Mouse (Mus musculus) liver, embryonic 13.5 days (tissue): Measurements from ENCODE around the gene Gabrr2. TPM values are rescaled to one million over a fixed set of nuclear protein-coding genes. Genes with fewer than 3 reads are reported as not detected.

Experiments used
- ATAC-seq: fragments of 200-750 bp; cut with Nextera tagmentation; 2 replicates; pipeline ENCODE4 v1.8.0; 2017; ENCODE audit warnings: low read depth, mild to moderate bottlenecking, moderate number of reproducible peaks, moderate library complexity
- DNase-seq: peaks from one replicate; pipeline ENCODE4 v3.0.0; 2022
- H3K27ac ChIP-seq: fragments of 300-500 bp; sonication (generic); 2 replicates; pipeline ENCODE4 v1.5.1; 2015; ENCODE audit warnings: moderate library complexity, mild to moderate bottlenecking, inconsistent platforms
- H3K27me3 ChIP-seq: fragments of 300-500 bp; sonication (generic); 2 replicates; pipeline ENCODE4 v1.6.1; 2015; ENCODE audit warnings: mild to moderate bottlenecking, inconsistent platforms
- H3K36me3 ChIP-seq: fragments of 300-500 bp; sonication (generic); 2 replicates; pipeline ENCODE4 v1.6.1; 2015; ENCODE audit warnings: mild to moderate bottlenecking, inconsistent platforms
- H3K4me1 ChIP-seq: fragments of 300-500 bp; sonication (generic); replicated peaks from 2 replicates; pipeline ENCODE4 v1.6.1; 2015; ENCODE audit warnings: inconsistent platforms
- H3K4me2 ChIP-seq: fragments of 300-500 bp; sonication (generic); 2 replicates; pipeline ENCODE4 v1.6.1; 2015; ENCODE audit warnings: inconsistent platforms, mild to moderate bottlenecking, moderate library complexity
- H3K4me3 ChIP-seq: fragments of 300-500 bp; sonication (generic); replicated peaks from 2 replicates; pipeline ENCODE4 v1.5.1; 2015; ENCODE audit warnings: mild to moderate bottlenecking, inconsistent platforms
- H3K9ac ChIP-seq: fragments of 300-500 bp; sonication (generic); 2 replicates; pipeline ENCODE4 v1.6.1; 2015; ENCODE audit warnings: mild to moderate bottlenecking, inconsistent platforms
- H3K9me3 ChIP-seq: fragments of 300-500 bp; sonication (generic); replicated peaks from 2 replicates; pipeline ENCODE4 v1.6.1; 2016; ENCODE audit warnings: inconsistent platforms
- WGBS: fragments of 180-500 bp; shearing (Covaris S2); methylation state at CpG from one replicate; pipeline ENCODE4 v1.1.7; 2015; ENCODE audit not compliant: insufficient replicate concordance; 5-methylcytosine and 5-hydroxymethylcytosine counted together
- polyA plus RNA-seq: library from polyadenylated mRNA; unstranded; fragments of >200 nt; fragmentation: Nextera tagmentation; extraction: Ambion mirVana; gene quantifications from 2 replicates; pipeline ENCODE4 v1.2.1, GENCODE M21; 2015

Gabrr2 gene
- polyA plus RNA-seq, 1 experiment from 2014 or later, result not detected

DNA sequence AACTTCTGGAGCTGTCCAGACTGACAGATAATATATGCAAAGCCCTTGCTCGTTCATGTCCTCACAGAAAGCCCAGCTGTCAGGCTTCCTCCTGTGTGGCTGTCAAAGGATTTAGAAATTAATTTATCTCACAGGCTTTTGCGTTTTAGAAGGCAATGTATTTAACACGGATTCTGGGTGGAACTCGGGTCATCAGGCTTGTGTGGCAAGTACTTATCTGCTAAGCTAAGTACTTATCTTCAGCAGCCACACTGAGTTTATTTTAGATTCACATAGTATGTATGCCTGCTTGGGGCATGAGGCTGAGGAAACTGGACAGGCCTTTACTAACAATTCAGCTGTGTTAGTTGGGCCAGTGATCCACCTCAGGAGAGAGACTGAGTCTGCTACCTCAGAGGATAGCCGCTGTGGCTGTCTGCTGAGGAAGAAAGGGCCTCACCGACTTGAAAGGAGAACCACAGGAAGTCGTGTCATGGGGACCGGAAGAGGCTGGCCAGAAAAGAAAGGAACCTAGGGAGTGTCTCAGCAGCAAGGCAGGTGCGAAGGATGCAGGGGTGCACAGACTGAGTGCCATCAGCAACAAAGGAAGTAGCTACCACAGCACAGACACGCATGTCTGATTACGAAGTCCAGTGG, 9.8 kb downstream of the Gabrr2 start:
- WGBS, result 14% methylated on average over 11 of the region's 11 CpGs
- peaks cover 17% of the 10 kb centered on the region for H3K4me1 ChIP-seq
- ATAC-seq, result peak; percentile 72
- no peak overlapping the region; the same call in 1 of the 2 replicates for H3K27ac ChIP-seq
- no peak overlapping the region for H3K9ac ChIP-seq
- DNase-seq, result peak; percentile 20
- H3K36me3 ChIP-seq, result no peaks in the 10 kb centered on the region
- H3K27me3 ChIP-seq, result no peaks in the 10 kb centered on the region
- no peaks in the 10 kb centered on the region for H3K9me3 ChIP-seq
- H3K4me2 ChIP-seq, result peak overlapping the region; percentile 38
- no peak overlapping the region for H3K4me3 ChIP-seq

DNA sequence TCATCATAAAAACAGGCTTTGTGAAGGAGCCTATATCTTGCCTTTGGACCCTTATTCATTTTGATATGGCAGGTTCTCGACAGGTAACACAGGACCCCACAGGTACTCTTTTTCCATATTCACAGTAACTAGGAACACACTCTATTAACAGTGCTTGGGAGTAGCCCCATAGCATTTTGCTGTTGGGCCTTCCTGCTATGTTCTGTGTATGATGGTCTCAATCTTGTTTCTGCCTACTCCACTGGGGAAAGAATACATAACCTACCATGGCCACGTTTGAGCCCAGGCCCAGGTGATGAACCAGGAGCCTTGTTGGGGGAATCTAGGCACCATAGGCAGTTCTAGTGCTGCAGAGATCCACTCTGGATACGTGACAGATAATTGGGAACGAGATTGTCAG, 11.6 kb downstream of the Gabrr2 start:
- H3K27ac ChIP-seq, result no peak overlapping the region
- 64% methylated on average over 4 of the region's 4 CpGs for WGBS
- DNase-seq (no peak), ATAC-seq (no peak)
- no peak overlapping the region for H3K4me3 ChIP-seq
- no peak overlapping the region for H3K9ac ChIP-seq
- peaks cover 17% of the 10 kb centered on the region for H3K4me1 ChIP-seq
- H3K36me3 ChIP-seq, result no peaks in the 10 kb centered on the region
- H3K4me2 ChIP-seq, result no peak overlapping the region
- no peaks in the 10 kb centered on the region for H3K27me3 ChIP-seq
- no peaks in the 10 kb centered on the region for H3K9me3 ChIP-seq

DNA sequence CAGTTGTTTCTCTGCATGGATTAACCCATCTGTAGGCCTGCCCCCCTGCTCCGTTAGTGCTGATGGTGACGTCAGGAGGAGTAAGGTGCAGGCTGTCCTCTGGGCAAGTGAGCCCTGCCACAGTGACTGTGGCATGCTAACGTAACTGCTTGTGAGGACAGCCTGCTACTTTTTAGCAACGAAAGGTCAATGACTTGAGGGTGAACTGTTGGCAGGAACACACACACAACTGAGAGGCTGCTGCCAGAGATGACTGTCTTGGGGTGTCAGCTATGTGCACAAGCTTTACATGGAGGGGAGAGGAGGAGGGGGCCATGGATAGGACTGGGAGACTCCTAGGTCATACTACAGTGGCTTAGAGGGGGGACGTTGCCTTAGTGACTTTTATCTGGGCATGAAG, 12.1 kb downstream of the Gabrr2 start:
- Histone ChIP-seq H3K4me2 (no peak overlapping the region), H3K4me1 (peaks cover 17% of the 10 kb centered on the region), H3K36me3 (no peaks in the 10 kb centered on the region), H3K4me3 (no peak overlapping the region), H3K9ac (no peak overlapping the region), H3K27ac (no peak overlapping the region), H3K9me3 (no peaks in the 10 kb centered on the region), H3K27me3 (no peaks in the 10 kb centered on the region)
- ATAC-seq (no peak), DNase-seq (no peak)
- 62% methylated on average over 5 of the region's 5 CpGs for WGBS

DNA sequence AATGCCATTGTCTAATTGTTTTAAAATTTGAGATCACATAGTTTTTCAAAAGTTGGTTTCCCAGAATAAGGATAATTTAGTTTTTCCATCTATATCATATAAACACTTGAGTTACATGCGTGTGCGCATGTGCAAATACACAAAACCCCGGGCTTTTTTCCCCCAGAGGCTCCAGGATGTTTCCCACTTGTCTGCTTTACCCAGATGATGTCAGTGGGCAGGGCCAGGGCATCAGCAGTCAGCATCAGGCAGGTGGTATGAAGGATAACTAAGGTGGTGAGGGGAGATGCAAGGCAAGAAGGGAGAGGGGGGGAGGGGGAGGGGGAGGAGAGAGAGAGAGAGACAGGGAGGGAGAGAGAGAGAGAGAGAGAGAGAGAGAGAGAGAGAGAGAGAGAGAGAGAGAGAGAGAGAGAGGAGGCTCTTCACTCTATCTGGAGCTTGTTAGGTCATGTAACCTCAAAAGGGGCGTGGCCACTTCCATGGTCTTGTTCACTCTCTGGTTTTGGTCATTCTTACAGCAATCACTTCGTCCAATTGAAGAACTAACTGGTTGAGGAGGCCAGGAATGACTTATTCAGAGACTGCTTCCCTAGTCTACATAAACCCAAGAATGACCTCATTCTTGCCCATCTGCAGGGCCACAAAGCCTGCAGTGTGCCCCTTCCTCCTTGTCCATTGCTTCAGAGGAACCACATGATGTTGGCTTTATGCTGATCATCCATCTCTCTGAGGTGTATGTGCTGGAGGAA, 13.2 kb downstream of the Gabrr2 start:
- WGBS, result 59% methylated on average over 5 of the region's 5 CpGs

DNA sequence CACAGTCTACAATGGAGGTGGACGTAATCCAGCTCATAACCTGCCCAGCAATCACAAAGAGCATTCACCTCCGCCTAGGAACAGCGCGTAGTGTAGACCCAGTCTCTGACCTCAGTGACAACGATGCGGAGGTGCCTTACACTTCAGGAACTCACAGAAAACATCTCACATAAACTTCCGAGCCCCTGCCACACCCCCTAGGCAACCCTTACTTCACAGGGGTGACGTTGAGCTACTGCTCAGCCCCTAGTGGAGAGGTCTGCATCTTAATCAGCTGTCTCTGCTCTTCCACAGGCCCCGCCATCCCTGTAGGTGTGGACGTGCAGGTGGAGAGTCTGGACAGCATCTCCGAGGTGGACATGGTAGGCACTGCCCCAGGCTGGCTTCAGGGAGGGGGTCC, 14.4 kb downstream of the Gabrr2 start:
- Histone ChIP-seq H3K9me3 (no peaks in the 10 kb centered on the region), H3K36me3 (no peaks in the 10 kb centered on the region), H3K4me2 (no peak overlapping the region), H3K4me3 (no peak overlapping the region), H3K27me3 (no peaks in the 10 kb centered on the region), H3K4me1 (peaks cover 12% of the 10 kb centered on the region), H3K9ac (no peak overlapping the region), H3K27ac (no peak overlapping the region)
- ATAC-seq (no peak), DNase-seq (no peak)
- 64% methylated on average over 11 of the region's 11 CpGs for WGBS

More for the DNA sequence above, 13.2 kb downstream of the Gabrr2 start:
- DNase-seq (no peak), ATAC-seq (no peak)
- H3K4me3 ChIP-seq, result no peak overlapping the region
- H3K4me2 ChIP-seq, result no peak overlapping the region
- no peaks in the 10 kb centered on the region for H3K9me3 ChIP-seq
- H3K4me1 ChIP-seq, result peaks cover 17% of the 10 kb centered on the region
- no peak overlapping the region for H3K9ac ChIP-seq
- H3K36me3 ChIP-seq, result no peaks in the 10 kb centered on the region
- no peak overlapping the region for H3K27ac ChIP-seq
- no peaks in the 10 kb centered on the region for H3K27me3 ChIP-seq

DNA sequence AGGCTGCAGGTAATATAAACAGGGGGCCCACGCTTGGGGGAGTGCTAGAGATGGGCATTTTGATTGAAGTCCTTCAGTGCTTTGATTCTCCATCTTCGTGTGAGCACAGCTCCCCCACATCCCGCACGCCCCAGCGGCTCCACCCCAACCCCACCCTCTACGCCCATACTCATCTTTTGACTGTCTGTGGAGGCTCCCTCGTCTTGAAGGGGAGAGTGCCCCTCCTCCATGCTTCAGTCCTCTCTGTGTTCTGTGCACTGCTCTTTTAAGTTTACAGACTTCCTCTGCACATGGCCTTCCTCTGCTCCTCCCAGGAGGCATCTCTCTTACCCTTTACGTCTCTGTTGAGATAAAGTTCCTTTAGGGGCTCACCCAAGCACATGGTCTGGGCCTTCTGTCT, 14.9 kb downstream of the Gabrr2 start:
- Histone ChIP-seq H3K4me1 (peaks cover 6% of the 10 kb centered on the region), H3K9me3 (no peaks in the 10 kb centered on the region), H3K36me3 (no peaks in the 10 kb centered on the region), H3K4me2 (no peak overlapping the region), H3K4me3 (no peak overlapping the region), H3K27ac (no peak overlapping the region), H3K27me3 (no peaks in the 10 kb centered on the region), H3K9ac (no peak overlapping the region)
- no peak for ATAC-seq
- DNase-seq, result no peak
- WGBS, result 47% methylated on average over 8 of the region's 8 CpGs

DNA sequence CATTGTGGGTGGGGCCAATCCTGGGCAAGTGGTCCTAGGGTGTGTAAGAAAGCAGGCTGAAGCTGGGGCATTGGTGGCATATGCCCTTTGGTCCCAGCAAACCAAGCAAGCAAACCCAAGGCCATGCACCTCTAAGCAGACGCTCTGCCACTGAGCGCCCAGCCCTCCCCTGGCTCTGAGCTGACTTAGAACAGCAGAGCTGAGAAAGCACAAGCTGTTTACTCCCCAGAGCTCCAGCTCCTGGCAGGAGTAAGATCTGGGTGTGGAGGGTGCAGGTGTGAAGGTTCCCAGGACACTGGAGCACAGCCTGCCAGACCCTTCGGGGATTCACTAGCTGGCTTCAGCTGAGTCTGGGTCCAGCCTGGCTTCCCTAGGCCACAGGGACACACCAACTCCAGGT, 15.7 kb downstream of the Gabrr2 start:
- DNase-seq (no peak), ATAC-seq (no peak)
- 67% methylated on average over 3 of the region's 3 CpGs for WGBS
- H3K4me3 ChIP-seq, result no peak overlapping the region
- H3K27ac ChIP-seq, result no peak overlapping the region
- no peaks in the 10 kb centered on the region for H3K4me1 ChIP-seq
- no peak overlapping the region for H3K9ac ChIP-seq
- no peaks in the 10 kb centered on the region for H3K9me3 ChIP-seq
- no peaks in the 10 kb centered on the region for H3K36me3 ChIP-seq
- H3K27me3 ChIP-seq, result no peaks in the 10 kb centered on the region
- H3K4me2 ChIP-seq, result no peak overlapping the region

DNA sequence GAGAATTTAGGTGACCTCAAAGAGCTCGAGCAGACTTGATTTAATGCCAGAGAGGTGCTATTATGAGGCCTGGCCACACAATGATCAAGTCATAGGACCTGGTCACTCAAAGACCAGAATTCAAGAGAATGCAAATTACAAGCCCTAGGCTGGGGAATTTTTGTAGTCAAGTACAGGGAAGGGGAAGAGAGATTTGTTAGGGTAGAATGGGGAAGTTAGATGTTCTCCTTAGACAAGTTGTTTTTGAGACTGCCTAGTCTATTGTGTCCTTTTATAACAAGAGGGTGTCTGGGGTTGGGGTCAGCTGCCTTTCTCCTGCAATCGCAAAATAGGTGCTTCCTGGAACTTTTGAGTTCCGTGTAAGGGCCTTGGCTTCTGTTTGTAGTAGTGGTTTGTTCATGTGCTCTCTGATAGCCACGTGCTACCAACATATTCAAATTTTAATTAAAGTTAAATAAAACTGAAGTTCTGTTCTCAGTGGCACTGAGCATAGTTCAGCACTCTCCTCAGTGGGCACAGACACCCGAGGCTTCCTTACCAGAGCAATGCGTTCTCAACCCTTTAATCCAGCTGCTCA, 36.4 kb downstream of the Gabrr2 start:
- ATAC-seq (no peak), DNase-seq (no peak)
- Histone ChIP-seq H3K27me3 (no peaks in the 10 kb centered on the region), H3K27ac (no peak overlapping the region), H3K9ac (no peak overlapping the region), H3K4me1 (no peaks in the 10 kb centered on the region), H3K36me3 (no peaks in the 10 kb centered on the region), H3K4me2 (no peak overlapping the region), H3K4me3 (no peak overlapping the region), H3K9me3 (no peaks in the 10 kb centered on the region)
- 42% methylated on average over 6 of the region's 6 CpGs for WGBS

DNA sequence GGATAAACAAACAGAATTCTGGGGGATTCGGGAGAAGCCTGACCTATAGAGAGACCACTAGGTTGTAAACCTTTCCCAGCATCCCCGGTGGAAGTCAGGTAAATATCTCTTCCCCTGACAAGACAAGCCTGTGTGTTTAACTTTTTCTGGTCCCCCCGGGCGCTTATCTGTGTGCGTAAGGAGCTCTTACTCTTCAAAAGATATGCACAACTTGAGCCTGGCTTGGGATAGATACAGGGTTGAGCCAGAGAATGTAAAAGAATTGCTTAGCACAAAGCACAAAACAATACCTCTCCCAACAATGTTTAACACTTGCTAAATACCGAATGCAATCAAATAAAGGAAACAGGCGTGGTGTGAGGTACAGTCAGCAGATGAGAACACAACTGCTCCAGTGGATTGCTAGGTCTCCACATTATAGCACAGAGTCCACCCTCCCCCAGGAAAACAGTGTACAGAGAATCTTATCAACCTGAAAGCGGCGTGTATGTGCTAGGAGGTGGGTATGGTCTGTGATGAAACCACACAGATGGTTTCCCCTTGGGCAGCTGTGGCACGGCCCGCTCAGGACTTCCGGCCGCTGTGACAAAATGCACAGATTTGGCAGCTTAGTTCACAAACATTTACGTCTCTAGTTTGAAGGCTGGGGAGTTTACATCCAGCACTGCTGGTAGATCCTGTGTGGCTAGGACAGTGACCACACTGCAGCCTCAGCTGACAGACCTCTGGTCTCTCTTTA, 47.1 kb downstream of the Gabrr2 start:
- peak; percentile 8 for DNase-seq
- Histone ChIP-seq H3K9me3 (no peaks in the 10 kb centered on the region), H3K4me2 (peak overlapping the region; percentile 40), H3K4me1 (peaks cover 23% of the 10 kb centered on the region), H3K36me3 (no peaks in the 10 kb centered on the region), H3K27me3 (no peaks in the 10 kb centered on the region), H3K9ac (no peak overlapping the region), H3K4me3 (no peak overlapping the region), H3K27ac (no peak overlapping the region)
- 23% methylated on average over 14 of the region's 14 CpGs for WGBS
- ATAC-seq, result peak; percentile 89

DNA sequence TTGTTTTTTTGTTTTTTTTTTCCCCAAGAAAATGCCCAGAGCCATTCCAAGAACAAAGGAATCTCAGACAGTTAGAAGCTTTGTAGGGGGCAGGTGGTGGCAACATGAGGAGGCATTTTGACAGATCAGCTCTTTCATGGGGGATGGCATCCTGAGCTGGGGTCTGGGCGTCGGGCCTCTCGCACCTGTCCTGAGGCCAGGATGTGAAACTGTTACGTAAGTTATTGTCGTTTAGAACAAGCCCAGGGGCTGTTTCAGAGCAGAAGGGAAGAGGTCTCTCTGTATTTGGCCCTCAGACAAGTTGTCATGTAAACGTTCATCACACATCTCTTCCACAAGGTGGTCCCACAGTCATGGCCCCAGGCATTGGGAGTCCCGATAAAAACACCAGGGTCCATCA, 48.0 kb downstream of the Gabrr2 start:
- no peak for DNase-seq
- H3K9me3 ChIP-seq, result no peaks in the 10 kb centered on the region
- peaks cover 23% of the 10 kb centered on the region for H3K4me1 ChIP-seq
- H3K4me3 ChIP-seq, result no peak overlapping the region
- WGBS, result 72% methylated on average over 7 of the region's 7 CpGs
- no peak overlapping the region for H3K27ac ChIP-seq
- no peak for ATAC-seq
- no peaks in the 10 kb centered on the region for H3K27me3 ChIP-seq
- H3K9ac ChIP-seq, result no peak overlapping the region
- no peaks in the 10 kb centered on the region for H3K36me3 ChIP-seq
- H3K4me2 ChIP-seq, result no peak overlapping the region

DNA sequence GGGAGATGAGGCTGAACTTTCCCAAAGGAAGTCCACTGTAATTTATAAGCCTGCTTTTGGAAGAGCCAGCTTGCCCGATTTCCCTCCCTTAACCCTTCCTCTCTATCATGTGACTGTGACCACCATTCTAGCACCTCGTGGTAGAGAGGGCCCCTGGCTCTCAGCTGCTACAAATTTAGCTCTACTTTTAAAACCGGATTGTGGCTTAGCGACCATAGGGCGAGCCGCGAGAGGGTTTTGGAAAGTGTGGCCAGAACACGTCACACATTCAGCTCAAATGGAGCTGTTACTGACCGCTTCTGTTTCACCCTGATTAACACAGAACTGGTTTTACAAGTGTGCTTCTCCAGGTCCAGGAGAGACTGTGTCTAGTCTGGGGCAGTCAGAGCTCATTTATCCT, 48.6 kb downstream of the Gabrr2 start:
- ATAC-seq (no peak), DNase-seq (no peak)
- Histone ChIP-seq H3K4me3 (no peak overlapping the region), H3K9me3 (no peaks in the 10 kb centered on the region), H3K4me1 (peaks cover 23% of the 10 kb centered on the region), H3K4me2 (no peak overlapping the region), H3K9ac (no peak overlapping the region), H3K27ac (no peak overlapping the region), H3K27me3 (no peaks in the 10 kb centered on the region), H3K36me3 (no peaks in the 10 kb centered on the region)
- 70% methylated on average over 9 of the region's 9 CpGs for WGBS
